Mouse (Mus musculus) erythroid progenitor cell, adult 5-6 weeks (primary cell): ENCODE data around the gene Gm20388. TPM values are rescaled to one million over a fixed set of nuclear protein-coding genes. Genes with fewer than 3 reads are reported as not detected.
"Not testable (repeated sequence)": the region's sequence is repeated elsewhere in the genome, so short reads cannot be mapped to it uniquely, and the experiment has no call there.

Experiments
- ATAC-seq: replicated peaks from 2 replicates; pipeline ENCODE4 v1.8.0; 2016; ENCODE audit warnings: moderate number of reproducible peaks, mild to moderate bottlenecking, moderate TSS enrichment, inconsistent platforms; ENCODE audit not compliant: poor library complexity, low FRiP score, severe bottlenecking
- total RNA-seq, 2 experiments: library from RNA; stranded (forward) in 1 of 2; stranded (reverse) in 1 of 2; fragments of 150-400 nt in 1 of 2; fragments of 186-747, 209-891 nt in 1 of 2; gene quantifications; 2 replicates each; pipeline versions ENCODE4 v1.2.3 to v1.2.4; 2015 to 2017; ENCODE audit warnings: low replicate concordance in 2 of 2

The Gm20388 gene
- total RNA-seq, 2 experiments from 2014 or later = 4.2 TPM; not detected in 1

DNA sequence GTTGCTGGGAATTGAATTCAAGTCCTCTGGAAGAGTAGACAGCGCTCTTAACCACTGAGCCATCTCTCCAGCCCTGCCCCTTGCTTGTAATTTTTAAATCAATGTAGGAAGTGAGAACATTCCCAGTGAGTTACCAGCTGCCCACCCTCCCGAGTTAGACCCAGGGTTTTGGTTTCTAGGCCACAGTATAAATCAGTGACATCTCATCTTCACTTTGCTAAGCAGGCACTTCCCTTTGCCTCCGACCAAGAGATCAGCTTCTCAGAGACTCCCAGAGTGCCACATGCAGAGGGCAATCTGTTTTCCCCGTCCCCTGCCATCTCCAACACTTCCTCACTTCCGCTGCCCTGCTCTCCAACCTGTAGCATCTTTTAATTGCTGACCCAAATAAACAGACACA lies 3987.9 kb downstream of the Gm20388 start:
- ATAC-seq = no peak

- ATAC-seq = no peak
These were observed 3988.7 kb downstream of the Gm20388 start for GRCm38 (mm10) chr8:123899366-123899765.

GRCm38 (mm10) chr8:123902653-123903052 lies 3992.0 kb downstream of the Gm20388 start:
- no peak for ATAC-seq

- ATAC-seq = no peak
These were observed 3997.0 kb downstream of the Gm20388 start for GRCm38 (mm10) chr8:123907604-123908003.

DNA sequence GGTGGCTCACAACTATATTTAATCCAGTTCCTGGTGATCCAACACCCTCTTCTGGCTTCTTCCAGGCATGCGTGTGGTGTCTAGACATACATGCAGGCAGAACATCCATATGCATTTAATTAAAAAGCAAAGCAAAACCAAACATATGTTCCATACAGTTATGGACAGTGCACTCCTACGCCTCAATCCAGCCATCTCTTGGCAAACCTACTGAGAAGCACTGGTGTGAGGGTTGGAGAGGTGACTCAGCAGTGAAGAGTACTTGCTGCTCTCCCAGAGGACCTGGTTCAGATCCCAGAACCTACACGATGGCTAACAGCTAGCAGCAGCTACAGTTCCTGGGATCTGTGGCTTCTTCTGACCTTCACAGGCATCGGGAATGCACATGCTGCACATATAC lies 4001.6 kb downstream of the Gm20388 start:
- ATAC-seq = no peak

GRCm38 (mm10) chr8:123914635-123915034 lies 4004.0 kb downstream of the Gm20388 start:
- no peak; the same call in 1 of the 2 replicates for ATAC-seq

- peak; percentile 80 for ATAC-seq
These were observed 4014.1 kb downstream of the Gm20388 start for GRCm38 (mm10) chr8:123924719-123925118.

- no peak for ATAC-seq
These were observed 4015.0 kb downstream of the Gm20388 start for GRCm38 (mm10) chr8:123925671-123926070.

- no peak for ATAC-seq
These were observed 4018.4 kb downstream of the Gm20388 start for GRCm38 (mm10) chr8:123929026-123929425.

DNA sequence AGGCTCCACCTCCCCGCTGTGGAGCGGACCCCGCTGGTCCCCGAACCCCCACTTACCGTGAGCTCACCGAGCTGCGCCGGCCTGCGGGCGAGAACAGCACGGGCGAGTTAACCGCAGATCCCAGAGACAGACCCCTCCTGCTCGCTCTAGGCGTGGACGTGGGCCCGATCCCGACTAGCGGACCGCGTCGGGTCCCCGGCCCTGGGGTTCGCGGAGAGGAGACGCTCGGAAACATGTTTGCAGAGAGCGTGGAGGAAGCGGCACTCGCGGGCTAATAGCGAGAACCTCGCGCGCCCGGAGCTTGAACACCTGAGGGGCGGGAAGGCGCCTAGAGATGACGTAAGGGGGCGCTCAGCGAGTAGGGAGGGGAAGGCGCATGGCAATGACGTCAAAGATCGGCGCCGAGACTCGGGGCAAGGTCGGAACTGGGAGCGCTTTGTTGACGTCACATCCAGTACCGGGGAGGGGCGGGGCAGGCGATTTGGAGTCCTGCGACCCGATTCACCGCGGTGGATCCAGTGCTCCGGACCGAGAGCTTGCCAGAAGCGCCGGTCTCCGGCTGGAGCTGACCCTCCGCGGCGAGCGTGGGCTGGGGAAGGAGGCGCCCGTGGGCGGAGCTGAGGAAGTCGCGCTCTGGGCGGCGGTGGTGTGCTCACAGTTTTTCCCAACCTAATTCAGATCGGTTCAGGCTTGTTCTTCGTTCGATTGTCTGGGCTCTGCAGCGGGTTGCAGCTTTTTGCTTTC lies 4038.5 kb downstream of the Gm20388 start, which contains the start of gene Nup133:
TSS of gene Nup133 (minus strand) at position 324 of the 744 bp plus-strand sequence.
- ATAC-seq = peak; percentile 73

DNA sequence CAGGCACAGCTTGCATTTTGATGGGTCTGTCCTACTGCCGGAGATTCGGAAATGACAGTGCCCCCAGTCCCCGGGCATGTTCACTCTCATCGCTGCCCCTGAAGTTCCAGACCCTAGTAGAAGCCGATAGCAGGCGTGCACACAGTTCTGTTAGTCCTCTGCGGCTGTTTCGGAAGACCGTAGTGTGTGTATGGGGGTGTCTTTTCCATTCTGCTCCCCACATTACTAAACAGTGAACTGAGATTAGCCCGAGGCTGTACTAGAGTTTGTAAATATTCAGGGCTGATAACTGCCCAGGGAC lies 4039.0 kb downstream of the Gm20388 start:
- peak; percentile 44 for ATAC-seq

DNA sequence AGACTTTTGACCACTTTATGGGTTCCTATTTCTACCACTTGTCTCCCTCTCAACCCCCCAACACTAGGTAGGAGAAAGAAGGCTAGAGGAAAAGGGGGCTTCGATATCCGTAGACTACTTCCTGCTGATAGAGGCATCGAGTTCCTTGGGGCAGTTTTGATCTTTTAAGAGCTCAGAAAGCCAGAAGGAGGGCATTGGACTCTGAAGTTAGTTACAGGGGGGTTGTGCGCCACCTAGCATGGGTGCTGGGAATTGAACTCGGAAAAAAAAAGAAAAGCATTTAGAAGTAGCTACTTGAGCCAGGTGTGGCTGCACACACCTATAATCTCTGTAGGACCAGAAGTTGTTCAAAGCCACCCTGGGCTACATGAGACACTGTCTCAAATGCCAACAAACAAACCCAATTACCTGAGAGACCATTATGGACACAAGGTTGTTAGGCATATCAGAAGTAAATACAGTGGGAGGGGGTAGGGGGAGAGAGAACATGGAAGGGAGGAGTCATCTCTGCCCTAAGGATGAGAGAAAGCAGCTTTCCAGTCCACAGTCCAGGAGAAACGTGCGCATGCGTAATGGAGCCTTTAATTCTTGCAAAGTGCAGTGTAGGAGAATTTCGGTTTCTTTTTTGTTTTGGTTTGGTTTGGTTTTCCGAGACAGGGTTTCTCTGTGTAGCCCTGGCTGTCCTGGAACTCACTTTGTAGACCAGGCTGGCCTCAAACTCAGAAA lies 4039.6 kb downstream of the Gm20388 start:
- peak; percentile 59 for ATAC-seq

GRCm38 (mm10) chr8:123953686-123954085 lies 4043.0 kb downstream of the Gm20388 start:
- ATAC-seq = no peak

DNA sequence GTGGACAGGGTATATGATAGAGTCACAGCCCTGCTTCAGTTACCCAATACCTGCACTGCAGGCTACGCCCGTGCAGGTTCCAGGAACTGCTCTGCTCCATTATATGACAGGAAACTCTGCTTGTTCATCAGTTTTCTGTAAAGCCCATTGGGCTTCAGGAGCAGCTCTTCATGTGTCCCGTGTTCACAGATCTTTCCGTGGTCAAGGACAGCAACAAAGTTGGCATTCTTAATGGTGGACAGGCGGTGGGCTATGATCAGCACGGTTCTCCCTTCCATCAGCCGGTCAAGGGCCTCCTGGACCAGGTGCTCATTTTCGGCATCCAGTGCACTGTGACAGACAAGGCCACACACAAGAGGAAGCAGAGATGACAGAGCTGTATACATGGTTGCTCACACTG lies 4043.6 kb downstream of the Gm20388 start:
- no peak for ATAC-seq

GRCm38 (mm10) chr8:123958130-123958529 lies 4047.5 kb downstream of the Gm20388 start:
- no peak for ATAC-seq

DNA sequence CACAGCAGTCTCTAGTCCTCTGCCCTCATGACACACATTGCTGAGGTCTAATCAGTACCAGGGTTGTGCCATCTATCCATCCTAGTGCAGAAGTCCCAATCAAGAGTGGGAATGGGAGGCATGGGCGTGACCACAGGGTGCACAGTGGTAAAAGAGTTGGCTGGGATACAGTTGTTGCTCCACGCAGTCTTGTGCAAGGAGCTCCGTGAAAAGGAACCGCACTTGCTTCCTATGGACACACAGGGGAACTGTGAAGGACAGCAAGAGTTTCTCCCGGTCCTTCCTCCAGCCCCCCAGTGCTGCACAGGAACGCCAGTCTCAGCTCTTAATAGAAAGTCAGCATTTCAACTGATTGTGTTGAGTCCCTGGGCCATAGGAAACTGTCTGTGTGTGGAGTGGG lies 4048.8 kb downstream of the Gm20388 start:
- no peak for ATAC-seq

DNA sequence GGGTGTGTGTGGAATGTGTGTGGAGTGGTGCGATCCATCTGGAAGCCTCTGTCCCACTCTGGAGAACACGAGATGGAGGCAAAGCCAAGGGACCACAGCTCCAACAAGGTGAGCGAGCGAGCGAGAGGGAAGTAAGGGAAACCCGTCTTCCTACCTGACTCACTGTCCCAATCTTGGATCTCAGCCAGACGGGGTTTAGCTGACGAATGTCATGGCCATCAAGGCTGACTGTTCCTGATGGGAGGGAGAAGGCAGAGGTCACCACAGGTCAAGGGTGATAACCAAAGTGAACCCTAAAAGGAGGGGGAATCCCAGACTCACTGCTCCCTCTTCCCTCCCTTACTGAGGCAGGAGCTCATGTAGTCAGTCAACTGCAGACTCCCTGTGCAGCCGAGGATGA lies 4049.4 kb downstream of the Gm20388 start:
- no peak; the same call in 1 of the 2 replicates for ATAC-seq

DNA sequence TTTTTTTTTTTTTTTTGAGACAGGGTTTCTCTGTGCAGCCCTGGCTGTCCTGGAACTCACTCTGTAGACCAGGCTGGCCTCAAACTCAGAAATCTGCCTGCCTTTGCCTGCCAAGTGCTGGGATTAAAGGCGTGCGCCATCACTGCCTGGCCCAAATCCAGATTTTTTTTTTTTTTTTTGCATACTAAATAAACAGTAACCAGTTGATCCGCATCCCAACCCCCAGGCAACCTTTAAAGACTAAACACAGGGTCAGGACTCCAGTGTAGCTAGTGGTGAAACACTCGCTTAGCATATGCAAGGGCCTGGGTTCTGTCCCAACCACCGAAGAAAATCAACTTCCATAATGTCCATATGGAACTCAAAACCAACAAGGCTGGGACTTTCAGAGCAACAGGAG lies 4049.9 kb downstream of the Gm20388 start:
- not testable (repeated sequence) for ATAC-seq

GRCm38 (mm10) chr8:123961371-123961770 lies 4050.7 kb downstream of the Gm20388 start:
- ATAC-seq = no peak

- no peak for ATAC-seq
These were observed 4056.3 kb downstream of the Gm20388 start for GRCm38 (mm10) chr8:123966896-123967295.

DNA sequence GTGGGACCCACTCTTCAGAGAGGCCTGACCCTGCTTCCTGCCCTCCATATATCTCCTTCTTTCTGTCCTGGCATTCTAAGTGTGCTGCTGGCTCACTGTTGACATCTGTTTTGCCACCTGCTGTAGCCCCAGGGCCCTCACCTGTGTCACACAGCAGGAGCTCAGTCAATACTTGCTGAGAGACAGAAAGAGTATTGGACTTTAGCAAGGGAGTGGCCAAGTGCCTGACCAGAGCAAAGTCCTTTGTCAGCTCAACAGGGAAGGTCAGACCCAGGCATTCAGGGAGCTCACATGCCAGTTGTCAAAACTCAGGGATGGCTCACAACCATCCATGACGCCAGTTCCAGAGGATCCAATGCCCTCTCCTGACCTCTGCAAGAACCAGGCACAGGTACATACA lies 4062.9 kb downstream of the Gm20388 start:
- no peak for ATAC-seq
